Comparison of ENCODE assay signal across 10 mouse cellular contexts in genomic region chr10:42635566-42636359, GRCm38 (mm10). TPM values are rescaled to one million over a fixed set of nuclear protein-coding genes. Genes with fewer than 3 reads are reported as not detected.
A peak's percentile ranks its signal among the peaks of the same experiment; 100 is the strongest.
DNase-seq lines count a peak whose midpoint lies in the region; ATAC-seq lines count a peak whose summit lies in the region.
"Had no signal": no experiment of that assay in that cellular context is flagged by ENCODE, and none has a peak within 500 bp of the region (broad histone marks: within the 10 kb centered on the region; RNA-seq: fewer than 3 reads in every experiment).

No protein-coding gene starts in this region.

- no peak overlapping the region for H3K27ac ChIP-seq in heart, embryonic 14.5 days (replicated peaks in 1 of 2; ENCODE audit: control insufficient read depth in 1 of 2, insufficient read depth in 1 of 2, low read depth in 2 of 2, low read length in 2 of 2)
- no peak overlapping the region for H3K27ac ChIP-seq in hindbrain, embryonic 13.5 days
- no peak overlapping the region for H3K27ac ChIP-seq in midbrain, embryonic 13.5 days

- no peaks in the 10 kb centered on the region for H3K36me3 ChIP-seq in heart, embryonic 14.5 days (ENCODE audit: control insufficient read depth, insufficient read depth, low read length)
- H3K36me3 ChIP-seq in hindbrain, embryonic 13.5 days = no peaks in the 10 kb centered on the region
- H3K36me3 ChIP-seq in midbrain, embryonic 13.5 days = no peaks in the 10 kb centered on the region

- peak overlapping the region in 1 of 2 experiments; percentile 36; a peak in 2 of 4 replicates for H3K4me3 ChIP-seq in heart, embryonic 14.5 days (ENCODE audit: control insufficient read depth in 1 of 2, insufficient read depth in 1 of 2, low read depth in 1 of 2, low read length in 2 of 2)
- H3K4me3 ChIP-seq in hindbrain, embryonic 13.5 days = peak overlapping the region; percentile 2; the same call in 1 of the 2 replicates
- peak overlapping the region; percentile 31 for H3K4me3 ChIP-seq in midbrain, embryonic 13.5 days (replicated peaks)

- no peak for ATAC-seq in heart, embryonic 14.5 days (ENCODE audit: insufficient number of reproducible peaks, insufficient read depth, low FRiP score, low read depth)
- no peak for ATAC-seq in hindbrain, embryonic 13.5 days (ENCODE audit: low FRiP score)
- ATAC-seq in midbrain, embryonic 13.5 days = no peak

- H3K27me3 ChIP-seq in heart, embryonic 14.5 days (ENCODE audit: control insufficient read depth, insufficient read depth, low read length) = peaks cover 71% of the 10 kb centered on the region
- peaks cover 93% of the 10 kb centered on the region for H3K27me3 ChIP-seq in hindbrain, embryonic 13.5 days
- peaks cover 64% of the 10 kb centered on the region for H3K27me3 ChIP-seq in midbrain, embryonic 13.5 days

- WGBS in heart, embryonic 14.5 days = 2% methylated on average over 40 of the region's 52 CpGs
- under 1% methylated on average over 49 of the region's 52 CpGs for WGBS in hindbrain, embryonic 13.5 days
- 1% methylated on average over 46 of the region's 52 CpGs for WGBS in midbrain, embryonic 13.5 days

- H3K4me1 ChIP-seq in heart, embryonic 14.5 days (ENCODE audit: control insufficient read depth in 2 of 2, insufficient read depth in 2 of 2, low read length in 2 of 2) = peaks cover 13 to 43% of the 10 kb centered on the region in 2 experiments
- peaks cover 42% of the 10 kb centered on the region for H3K4me1 ChIP-seq in hindbrain, embryonic 13.5 days (replicated peaks)
- peaks cover 54% of the 10 kb centered on the region for H3K4me1 ChIP-seq in midbrain, embryonic 13.5 days (replicated peaks)

- no peaks in the 10 kb centered on the region for H3K9me3 ChIP-seq in heart, embryonic 14.5 days (ENCODE audit: control insufficient read depth, low read length)
- no peaks in the 10 kb centered on the region for H3K9me3 ChIP-seq in hindbrain, embryonic 13.5 days
- H3K9me3 ChIP-seq in midbrain, embryonic 13.5 days = no peaks in the 10 kb centered on the region

- no peak for DNase-seq in heart, postnatal 14 days
- DNase-seq in embryo, embryonic 11 days = peak; percentile 50
- DNase-seq in left cerebral cortex, postnatal 36 days (ENCODE audit: low spot score in 2 of 2) = no peak
- no peak for DNase-seq in layer of hippocampus, adult 18-20 months (ENCODE audit: low spot score in 2 of 2)
- DNase-seq in Muller cell, postnatal 12 days (ENCODE audit: inconsistent ontology term) = no peak
- DNase-seq: right cerebral cortex, postnatal 4 days had no signal

- H3K4me2 ChIP-seq in heart, embryonic 14.5 days (ENCODE audit: low read length) = peak overlapping the region; percentile 62
- peak overlapping the region; percentile 25 for H3K4me2 ChIP-seq in hindbrain, embryonic 13.5 days
- H3K4me2 ChIP-seq in midbrain, embryonic 13.5 days (replicated peaks) = peak overlapping the region; percentile 52

- intact Hi-C loops in heart, postnatal 14 days (cut with DNase I) = no loop called here
- intact Hi-C loops in left cerebral cortex, postnatal 36 days (cut with DNase I) = loop anchor here (1.0 kb wide), 1 partner anchor 327 kb away; no protein-coding TSS in a partner anchor

- peak overlapping the region; percentile 11; the same call in 1 of the 2 replicates for H3K9ac ChIP-seq in heart, embryonic 14.5 days (ENCODE audit: low read length)
- H3K9ac ChIP-seq in hindbrain, embryonic 13.5 days = no peak overlapping the region
- peak overlapping the region; percentile 36; the same call in 1 of the 2 replicates for H3K9ac ChIP-seq in midbrain, embryonic 13.5 days (replicated peaks)

RNA-seq across cellular contexts. Expression of gene Ostm1, which starts 52.1 kb away (rescaled TPM):
- 22.3 and 22.7 TPM in 2 replicates for polyA plus RNA-seq in heart, embryonic 14.5 days (2014; fragmentation: Nextera tagmentation; extraction: Ambion mirVana)
- 10 to 100 TPM; 18.0 to 18.2 TPM for total RNA-seq in heart, postnatal 14 days (2021)
- polyA plus RNA-seq in hindbrain, embryonic 13.5 days (2015; fragmentation: Nextera tagmentation; extraction: Ambion mirVana) = 32.0 and 32.2 TPM in 2 replicates
- polyA plus RNA-seq in midbrain, embryonic 13.5 days (2015; fragmentation: Nextera tagmentation; extraction: Ambion mirVana) = 35.6 and 37.4 TPM in 2 replicates
- 10 to 100 TPM; 47.1 to 55.2 TPM for total RNA-seq in left cerebral cortex, postnatal 36 days (2021)
- total RNA-seq in layer of hippocampus, adult 18-20 months (2021) = 10 to 100 TPM; 58.9 to 59.8 TPM

RNA-seq across cellular contexts. Expression of gene Nr2e1, which starts 52.3 kb away (rescaled TPM):
- polyA plus RNA-seq in heart, embryonic 14.5 days (2014; fragmentation: Nextera tagmentation; extraction: Ambion mirVana) = not detected in 2 replicates
- total RNA-seq in heart, postnatal 14 days (2021) = not detected
- polyA plus RNA-seq in hindbrain, embryonic 13.5 days (2015; fragmentation: Nextera tagmentation; extraction: Ambion mirVana) = 0.39 and 0.49 TPM in 2 replicates
- polyA plus RNA-seq in midbrain, embryonic 13.5 days (2015; fragmentation: Nextera tagmentation; extraction: Ambion mirVana) = 14.8 and 16.9 TPM in 2 replicates
- 10 to 100 TPM; 12.1 to 12.9 TPM for total RNA-seq in left cerebral cortex, postnatal 36 days (2021)
- 10 to 100 TPM; 13.1 to 15.3 TPM for total RNA-seq in layer of hippocampus, adult 18-20 months (2021)
- polyA plus RNA-seq: large intestine, adult 2 months had no signal

Comparison
In these comparisons a context has a peak if more than half of its experiments do, and no peak if none do; other contexts are left out.
1. RNA of gene Nr2e1, which starts 52.3 kb away (total RNA-seq): 13.1 to 15.3 TPM in layer of hippocampus, adult 18-20 months and 12.1 to 12.9 TPM in left cerebral cortex, postnatal 36 days; not detected in heart, postnatal 14 days; every median in the first group is over 10 times any median in the second.
2. Peak in every context shown above with its lines, with median percentiles within 50 percentile points of each other: H3K4me2 ChIP-seq.